Mouse (Mus musculus) stomach, embryonic 15.5 days (tissue): Measurements from ENCODE around the gene Acap3. TPM values are rescaled to one million over a fixed set of nuclear protein-coding genes. Genes with fewer than 3 reads are reported as not detected.

Source experiments
- ATAC-seq: fragments of 200-750 bp; cut with Nextera tagmentation; 2 replicates; pipeline ENCODE4 v1.8.0; 2017; ENCODE audit warnings: low read depth, moderate number of reproducible peaks, moderate TSS enrichment; ENCODE audit not compliant: insufficient read depth, low FRiP score
- H3K27ac ChIP-seq: fragments of 300-500 bp; sonication (generic); 2 replicates; pipeline ENCODE4 v1.5.1; 2015; ENCODE audit warnings: mild to moderate bottlenecking, inconsistent platforms
- H3K27me3 ChIP-seq: fragments of 300-500 bp; sonication (generic); replicated peaks from 2 replicates; pipeline ENCODE4 v1.6.1; 2015; ENCODE audit warnings: inconsistent platforms
- H3K36me3 ChIP-seq: fragments of 300-500 bp; sonication (generic); 2 replicates; pipeline ENCODE4 v1.6.1; 2015; ENCODE audit warnings: inconsistent platforms
- H3K4me1 ChIP-seq: fragments of 300-500 bp; sonication (generic); 2 replicates; pipeline ENCODE4 v1.6.1; 2015; ENCODE audit warnings: inconsistent platforms
- H3K4me2 ChIP-seq: fragments of 300-500 bp; sonication (generic); 2 replicates; pipeline ENCODE4 v1.6.1; 2015; ENCODE audit warnings: mild to moderate bottlenecking, inconsistent platforms
- H3K4me3 ChIP-seq: fragments of 300-500 bp; sonication (generic); replicated peaks from 2 replicates; pipeline ENCODE4 v1.5.1; 2015; ENCODE audit warnings: inconsistent platforms
- H3K9ac ChIP-seq: fragments of 300-500 bp; sonication (generic); 2 replicates; pipeline ENCODE4 v1.6.1; 2015; ENCODE audit warnings: inconsistent platforms
- H3K9me3 ChIP-seq: fragments of 300-500 bp; sonication (generic); 2 replicates; pipeline ENCODE4 v1.6.1; 2016; ENCODE audit warnings: inconsistent platforms
- WGBS: fragments of 180-500 bp; shearing (Covaris S2); methylation state at CpG from one replicate; pipeline ENCODE4 v1.1.7; 2015; 5-methylcytosine and 5-hydroxymethylcytosine counted together
- polyA plus RNA-seq: library from polyadenylated mRNA; unstranded; fragments of >200 nt; fragmentation: Nextera tagmentation; extraction: Ambion mirVana; gene quantifications from 2 replicates; pipeline ENCODE4 v1.2.1, GENCODE M21; 2015

The Acap3 gene
- polyA plus RNA-seq, 1 experiment from 2014 or later = 17.0 TPM

- Histone ChIP-seq H3K9me3 (no peaks in the 10 kb centered on the region), H3K4me1 (no peaks in the 10 kb centered on the region), H3K9ac (no peak overlapping the region), H3K36me3 (peaks cover 40% of the 10 kb centered on the region), H3K4me3 (no peak overlapping the region), H3K4me2 (no peak overlapping the region), H3K27me3 (no peaks in the 10 kb centered on the region), H3K27ac (no peak overlapping the region)
- WGBS = 91% methylated on average over 13 of the region's 13 CpGs
- no peak for ATAC-seq
Measured at GRCm38 (mm10) chr4:155903246-155903645, 11.6 kb downstream of the Acap3 start.

DNA sequence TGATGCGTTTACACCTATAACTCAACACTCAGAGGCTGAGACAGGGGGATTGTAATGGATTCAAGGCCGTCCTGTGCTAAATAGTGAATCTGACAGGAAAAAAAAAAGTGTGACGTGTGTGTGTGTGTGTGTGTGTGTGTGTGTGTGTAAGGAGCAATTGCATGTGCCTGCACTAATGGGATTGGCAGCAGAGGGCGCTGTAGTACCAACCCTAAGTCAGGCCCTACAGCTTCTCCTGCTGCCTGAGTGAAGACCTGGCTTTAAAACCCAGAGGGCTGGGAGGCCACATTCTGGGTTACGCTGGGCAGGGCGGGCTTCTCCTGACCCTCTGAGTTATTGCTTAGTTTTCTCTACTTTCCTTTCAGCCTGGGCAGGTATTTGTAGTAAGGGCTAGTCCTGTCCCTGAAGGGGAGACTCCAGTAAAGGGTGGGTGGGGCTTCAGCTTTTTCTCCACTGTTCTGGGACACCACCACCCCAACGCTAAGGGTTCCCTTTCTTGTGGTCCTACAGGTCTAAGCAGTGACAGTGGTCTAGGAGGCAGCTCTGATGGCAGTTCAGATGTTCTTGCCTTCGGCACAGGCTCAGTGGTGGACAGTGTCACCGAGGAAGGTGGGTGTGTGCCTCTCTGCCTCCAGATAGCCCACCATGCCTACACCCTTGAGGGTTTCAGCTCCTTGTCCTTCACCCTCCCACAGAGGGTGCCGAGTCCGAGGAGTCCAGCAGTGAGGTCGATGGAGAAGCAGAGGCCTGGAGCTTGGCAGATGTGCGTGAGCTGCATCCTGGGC is 12.9 kb downstream of the Acap3 start:
- Histone ChIP-seq H3K4me3 (no peak overlapping the region), H3K4me2 (no peak overlapping the region), H3K36me3 (peaks cover 40% of the 10 kb centered on the region), H3K9me3 (no peaks in the 10 kb centered on the region), H3K27ac (no peak overlapping the region), H3K4me1 (no peaks in the 10 kb centered on the region), H3K9ac (no peak overlapping the region), H3K27me3 (no peaks in the 10 kb centered on the region)
- no peak for ATAC-seq
- 88% methylated on average over 13 of the region's 13 CpGs for WGBS

GRCm38 (mm10) chr4:155905634-155906033 is 14.0 kb downstream of the Acap3 start:
- H3K36me3 ChIP-seq = peaks cover 31% of the 10 kb centered on the region
- WGBS = 85% methylated on average over 13 of the region's 13 CpGs
- no peak for ATAC-seq

DNA sequence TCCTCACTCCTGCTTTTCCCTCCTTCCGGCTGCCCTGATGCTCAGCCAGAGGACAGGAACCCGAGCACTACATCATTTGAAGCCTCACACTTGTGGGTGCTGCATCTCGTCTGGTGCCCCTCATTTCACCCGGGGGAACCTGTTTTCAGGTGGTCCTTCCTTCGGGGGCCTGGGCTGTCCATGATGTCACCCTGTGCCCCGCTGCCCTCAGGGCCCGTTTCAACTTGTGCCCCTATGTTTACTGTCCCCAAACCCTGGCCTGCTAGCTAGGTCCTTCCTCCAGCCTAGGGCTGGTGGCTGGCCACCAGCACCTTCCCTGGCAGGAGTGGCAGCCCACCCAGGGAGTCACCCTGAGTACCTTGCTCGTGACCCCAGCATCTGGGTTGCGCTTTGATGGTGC is 14.5 kb downstream of the Acap3 start:
- H3K4me1 ChIP-seq = no peaks in the 10 kb centered on the region
- ATAC-seq = no peak
- H3K4me2 ChIP-seq = no peak overlapping the region
- no peaks in the 10 kb centered on the region for H3K27me3 ChIP-seq
- no peak overlapping the region for H3K27ac ChIP-seq
- H3K36me3 ChIP-seq = peaks cover 31% of the 10 kb centered on the region
- no peak overlapping the region for H3K4me3 ChIP-seq
- no peaks in the 10 kb centered on the region for H3K9me3 ChIP-seq
- no peak overlapping the region for H3K9ac ChIP-seq
- 85% methylated on average over 9 of the region's 9 CpGs for WGBS

More at GRCm38 (mm10) chr4:155905634-155906033, 14.0 kb downstream of the Acap3 start:
- no peaks in the 10 kb centered on the region for H3K4me1 ChIP-seq
- H3K27ac ChIP-seq = no peak overlapping the region
- H3K9ac ChIP-seq = no peak overlapping the region
- H3K9me3 ChIP-seq = no peaks in the 10 kb centered on the region
- H3K4me3 ChIP-seq = no peak overlapping the region
- no peaks in the 10 kb centered on the region for H3K27me3 ChIP-seq
- H3K4me2 ChIP-seq = no peak overlapping the region

GRCm38 (mm10) chr4:155907003-155907402 is 15.4 kb downstream of the Acap3 start:
- 79% methylated on average over 11 of the region's 11 CpGs for WGBS
- Histone ChIP-seq H3K27me3 (no peaks in the 10 kb centered on the region), H3K9me3 (no peaks in the 10 kb centered on the region), H3K4me3 (no peak overlapping the region), H3K4me1 (no peaks in the 10 kb centered on the region), H3K27ac (no peak overlapping the region), H3K4me2 (no peak overlapping the region), H3K36me3 (peaks cover 25% of the 10 kb centered on the region), H3K9ac (no peak overlapping the region)
- ATAC-seq = no peak

DNA sequence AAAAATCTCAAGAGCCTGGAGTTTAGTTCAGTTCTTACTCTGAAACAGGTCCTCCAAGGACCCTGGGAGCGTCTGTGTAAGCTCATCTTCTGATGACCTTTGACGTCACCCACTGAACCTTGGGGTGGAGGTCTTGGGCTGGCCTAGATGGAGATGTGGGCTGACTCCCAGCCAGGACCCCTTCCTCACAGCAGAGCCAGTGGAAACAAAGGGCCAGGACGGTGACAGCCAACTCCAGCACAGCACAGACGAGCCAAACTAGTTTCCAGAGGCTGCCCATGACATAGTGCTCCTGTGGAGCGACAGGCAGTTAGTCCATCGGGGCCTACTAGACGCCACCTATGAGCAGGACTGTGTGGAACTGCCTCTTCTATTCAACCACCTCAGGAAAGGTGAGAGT is 16.7 kb downstream of the Acap3 start:
- WGBS = 69% methylated on average over 7 of the region's 7 CpGs
- Histone ChIP-seq H3K9me3 (no peaks in the 10 kb centered on the region), H3K4me1 (no peaks in the 10 kb centered on the region), H3K27ac (no peak overlapping the region), H3K9ac (no peak overlapping the region), H3K36me3 (peaks cover 13% of the 10 kb centered on the region), H3K4me2 (no peak overlapping the region), H3K4me3 (no peak overlapping the region), H3K27me3 (no peaks in the 10 kb centered on the region)
- no peak for ATAC-seq

- Histone ChIP-seq H3K27ac (no peak overlapping the region), H3K9ac (no peak overlapping the region), H3K27me3 (no peaks in the 10 kb centered on the region), H3K4me3 (no peak overlapping the region), H3K4me1 (no peaks in the 10 kb centered on the region), H3K4me2 (no peak overlapping the region), H3K36me3 (peaks cover 8% of the 10 kb centered on the region), H3K9me3 (no peaks in the 10 kb centered on the region)
- 80% methylated on average over 4 of the region's 4 CpGs for WGBS
- ATAC-seq = no peak
Measured at GRCm38 (mm10) chr4:155908751-155909150, 17.1 kb downstream of the Acap3 start.

- Histone ChIP-seq H3K4me1 (no peaks in the 10 kb centered on the region), H3K9ac (no peak overlapping the region), H3K4me2 (no peak overlapping the region), H3K27me3 (no peaks in the 10 kb centered on the region), H3K4me3 (no peak overlapping the region), H3K27ac (no peak overlapping the region), H3K9me3 (no peaks in the 10 kb centered on the region), H3K36me3 (no peaks in the 10 kb centered on the region)
- 58% methylated on average over 1 of the region's 1 CpGs for WGBS
- no peak for ATAC-seq
Measured at GRCm38 (mm10) chr4:155932031-155932430, 40.4 kb downstream of the Acap3 start.

GRCm38 (mm10) chr4:155943049-155943452 is 51.4 kb downstream of the Acap3 start:
- Histone ChIP-seq H3K9ac (peak overlapping the region; percentile 70), H3K4me1 (peaks cover 15% of the 10 kb centered on the region), H3K27me3 (no peaks in the 10 kb centered on the region), H3K4me3 (peak overlapping the region; percentile 95), H3K27ac (peak overlapping the region; percentile 87), H3K4me2 (peak overlapping the region; percentile 88), H3K36me3 (peaks cover 6% of the 10 kb centered on the region; the same call in 1 of the 2 replicates), H3K9me3 (no peaks in the 10 kb centered on the region)
- 1% methylated on average over 17 of the region's 17 CpGs for WGBS
- peak; percentile 8; the same call in 1 of the 2 replicates for ATAC-seq

DNA sequence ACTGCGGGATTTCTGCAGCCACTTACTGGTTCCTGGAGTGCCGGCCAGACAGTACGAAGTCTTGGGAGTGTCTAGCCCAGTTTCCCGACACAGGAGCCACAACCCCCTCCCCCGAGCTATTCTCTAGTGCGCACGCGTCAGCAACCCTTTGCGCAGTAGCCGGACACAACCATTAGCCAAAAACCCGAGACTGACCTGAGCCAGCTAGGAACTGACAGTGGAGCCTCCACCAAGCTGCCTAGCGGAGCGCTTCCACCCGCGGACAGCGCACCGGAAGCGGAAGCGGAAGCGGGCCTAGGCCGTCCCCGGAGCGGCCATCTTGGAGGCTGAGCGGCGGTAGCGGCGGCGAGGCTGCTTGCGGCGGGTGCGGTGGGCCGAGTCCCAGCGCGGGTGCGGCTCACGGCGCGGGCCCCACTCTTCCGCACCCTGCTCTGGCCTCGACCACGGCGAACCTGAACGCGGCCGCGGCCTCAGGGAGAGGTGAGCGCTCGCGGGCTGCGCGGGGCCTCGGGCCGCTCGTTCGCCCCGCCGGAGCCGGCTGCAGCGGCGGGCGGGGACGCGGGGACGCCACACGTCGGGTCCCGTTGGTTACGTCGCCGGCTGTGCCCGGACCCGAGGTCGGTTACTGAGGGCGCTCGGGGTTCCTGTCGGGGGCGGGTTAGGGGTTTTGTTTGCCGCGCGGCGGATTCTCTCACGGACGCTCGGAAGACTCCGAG is 52.1 kb downstream of the Acap3 start, which contains the start of gene Ube2j2:
Gene Ube2j2, plus strand, starts transcription at position 298 of the 716 bp plus-strand sequence.
- H3K27ac ChIP-seq = peak within 1 kb of the TSS; percentile 87
- no peaks in the 10 kb centered on the region for H3K9me3 ChIP-seq
- no peaks in the 10 kb centered on the region for H3K27me3 ChIP-seq
- peak within 1 kb of the TSS; percentile 88 for H3K4me2 ChIP-seq
- under 1% methylated on average over 85 of the region's 85 CpGs for WGBS
- peaks cover 15% of the 10 kb centered on the region for H3K4me1 ChIP-seq
- H3K36me3 ChIP-seq = peaks cover 10% of the 10 kb centered on the region; the same call in 1 of the 2 replicates
- peak within 1 kb of the TSS; percentile 82 for H3K9ac ChIP-seq
- ATAC-seq = peak; percentile 98
- H3K4me3 ChIP-seq = peak within 1 kb of the TSS; percentile 95

DNA sequence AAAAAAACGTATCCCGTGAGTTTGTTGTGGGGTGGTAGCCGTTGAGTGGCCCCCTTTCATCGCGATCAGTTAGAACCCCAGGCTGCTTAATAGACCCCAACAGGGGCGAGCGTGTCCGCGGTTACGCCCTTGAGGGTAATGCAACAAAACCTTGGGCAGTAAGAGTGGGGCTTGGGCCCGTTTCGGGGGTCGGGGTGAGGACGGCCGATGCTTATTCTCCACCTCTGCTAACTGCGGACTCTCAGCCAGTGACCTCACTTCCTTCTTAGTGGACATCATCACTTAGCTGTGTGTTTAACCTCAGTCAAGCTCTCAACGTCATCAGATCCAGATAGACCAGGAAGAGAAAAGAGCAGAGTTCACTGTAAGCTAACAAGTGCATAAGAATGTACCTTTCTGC is 52.6 kb downstream of the Acap3 start:
- H3K27ac ChIP-seq = peak overlapping the region; percentile 49; the same call in 1 of the 2 replicates

DNA sequence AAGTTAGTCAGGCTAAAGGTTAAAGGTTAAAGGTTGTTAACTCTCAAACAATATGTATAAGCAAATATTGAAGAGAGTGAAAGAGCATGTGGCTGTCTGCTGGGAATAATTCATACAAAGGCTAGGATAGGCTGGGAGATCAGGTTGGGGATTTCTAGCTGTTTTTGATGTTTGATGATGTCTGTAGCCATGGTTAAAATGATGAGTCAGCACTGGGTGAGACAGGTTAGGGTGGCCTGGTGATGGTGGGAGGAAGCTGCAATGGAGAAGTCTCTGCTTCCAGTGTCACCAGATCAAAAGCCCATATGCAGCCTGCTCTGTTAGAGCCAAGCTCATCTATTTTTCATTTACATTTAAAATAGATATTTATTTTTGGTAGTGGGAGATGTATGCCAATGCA is 55.5 kb downstream of the Acap3 start:
- no peak overlapping the region for H3K4me2 ChIP-seq
- H3K27ac ChIP-seq = no peak overlapping the region
- H3K36me3 ChIP-seq = peaks cover 32% of the 10 kb centered on the region
- ATAC-seq = no peak
- no peaks in the 10 kb centered on the region for H3K9me3 ChIP-seq
- H3K4me1 ChIP-seq = peaks cover 15% of the 10 kb centered on the region
- no peak overlapping the region for H3K9ac ChIP-seq
- H3K27me3 ChIP-seq = no peaks in the 10 kb centered on the region
- no peak overlapping the region for H3K4me3 ChIP-seq

More for the DNA sequence above, 52.6 kb downstream of the Acap3 start:
- H3K27me3 ChIP-seq = no peaks in the 10 kb centered on the region
- H3K9ac ChIP-seq = peak overlapping the region; percentile 82
- peak overlapping the region; percentile 71 for H3K4me2 ChIP-seq
- H3K9me3 ChIP-seq = no peaks in the 10 kb centered on the region
- peak overlapping the region; percentile 95 for H3K4me3 ChIP-seq
- WGBS = 0% methylated on average over 17 of the region's 17 CpGs
- peaks cover 15% of the 10 kb centered on the region for H3K4me1 ChIP-seq
- no peak for ATAC-seq
- H3K36me3 ChIP-seq = peaks cover 14% of the 10 kb centered on the region; the same call in 1 of the 2 replicates
